Mouse (Mus musculus): Measurements from ENCODE around the gene Capza1. TPM values are rescaled to one million over a fixed set of nuclear protein-coding genes. Genes with fewer than 3 reads are reported as not detected.

Gene Capza1
- 22.6 TPM for polyA plus RNA-seq (2012; fragmentation: generic; extraction: Trizol)

DNA sequence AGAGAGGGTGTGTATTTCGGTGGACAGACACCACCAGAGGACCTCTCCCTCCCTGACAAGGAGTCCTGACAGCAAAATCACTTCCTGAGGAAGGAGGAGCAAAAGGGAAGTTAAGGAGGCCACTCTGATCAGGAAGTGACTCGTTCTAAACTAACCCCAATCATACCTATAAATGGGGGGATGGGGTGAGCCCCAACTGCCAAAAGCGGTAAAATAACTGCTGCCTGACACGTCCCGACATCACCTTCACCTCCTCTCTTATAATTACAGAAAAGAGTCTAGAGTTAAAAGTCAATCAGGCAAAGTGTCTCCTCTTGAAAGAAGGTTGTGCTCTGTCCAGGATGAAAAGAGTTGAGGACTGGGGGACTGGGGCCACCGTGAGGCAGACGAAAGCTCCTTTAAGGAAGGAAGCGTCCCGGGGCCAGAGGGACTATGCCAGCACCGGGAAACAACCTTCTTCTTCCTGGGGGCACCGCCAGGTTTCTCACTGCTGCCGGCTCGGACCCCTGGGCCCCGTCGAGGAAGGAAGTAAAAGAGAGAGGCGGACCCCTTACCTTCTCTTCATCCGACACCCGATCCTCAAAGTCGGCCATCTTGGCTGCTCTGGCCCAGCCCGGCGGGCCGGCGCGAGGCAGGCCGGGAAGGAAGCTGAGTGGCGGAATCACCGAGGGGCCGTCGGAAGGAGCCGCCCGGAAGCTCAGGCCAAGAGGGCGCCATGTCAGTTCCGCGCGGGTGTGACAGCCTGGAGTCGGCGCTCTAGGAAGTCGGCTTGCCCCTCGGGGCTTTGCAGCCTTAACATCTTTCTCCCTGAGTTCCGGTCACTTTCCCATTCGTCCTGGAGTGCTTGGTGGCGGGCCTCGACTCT, at the start of gene Capza1, which contains the start of gene St7l:
Gene Capza1, minus strand, starts transcription at position 720 of the 865 bp plus-strand sequence.
Gene St7l, plus strand, starts transcription at position 220 of the 865 bp plus-strand sequence.
- H3K27me3 ChIP-seq (ENCODE audit: control insufficient read depth, insufficient read depth, insufficient read length), result no peaks in the 10 kb centered on the region
- TF ChIP-seq TCF12 (IDR thresholded peaks at IDR 0.05; ENCODE audit: insufficient read depth, poor library complexity, severe bottlenecking) (no peak), POLR2AphosphoS2 (IDR thresholded peaks at IDR 0.05; ENCODE audit: insufficient read length, low read depth) (peak; percentile 88), POLR2A (IDR thresholded peaks at IDR 0.05; ENCODE audit: insufficient read length, low read depth) (peak; percentile 73)
- H3K36me3 ChIP-seq (ENCODE audit: control insufficient read depth, insufficient read depth), result peaks cover 3% of the 10 kb centered on the region
- peak within 1 kb of the TSS; percentile 48 for H3ac ChIP-seq (ENCODE audit: control insufficient read depth, insufficient read length)
- H3K4me2 ChIP-seq (ENCODE audit: low read depth), result peak within 1 kb of the TSS; percentile 95
- peaks cover 69% of the 10 kb centered on the region for H3K79me2 ChIP-seq (ENCODE audit: control insufficient read depth, insufficient read depth)
- peak within 1 kb of the TSS; percentile 100 for H3K4me3 ChIP-seq

DNA sequence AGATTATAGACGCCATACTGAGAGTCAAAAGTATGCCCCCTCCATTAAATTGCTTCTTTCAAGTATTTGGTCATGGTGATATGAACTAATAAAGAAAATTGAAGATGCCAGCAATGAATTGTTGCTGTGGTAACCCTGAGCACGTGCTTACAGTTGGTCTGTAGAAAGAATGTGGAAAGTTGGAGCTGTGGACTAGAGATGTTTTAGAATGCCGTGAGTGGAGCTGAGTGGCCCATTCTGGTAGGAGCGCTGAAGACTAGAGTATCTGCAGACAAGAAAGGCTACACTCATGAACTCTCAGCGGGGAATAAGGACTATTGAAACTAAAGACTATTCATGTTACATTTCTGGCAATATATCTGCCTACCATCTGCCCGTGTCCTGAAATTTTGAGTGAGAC, 44.9 kb upstream of the Capza1 start:
- Histone ChIP-seq H3K27me3 (ENCODE audit: control insufficient read depth, insufficient read depth, insufficient read length) (no peaks in the 10 kb centered on the region), H3K4me2 (ENCODE audit: low read depth) (no peak overlapping the region), H3K79me2 (ENCODE audit: control insufficient read depth, insufficient read depth) (no peaks in the 10 kb centered on the region), H3K36me3 (ENCODE audit: control insufficient read depth, insufficient read depth) (peaks cover 15% of the 10 kb centered on the region), H3ac (ENCODE audit: control insufficient read depth, insufficient read length) (no peak overlapping the region), H3K4me3 (no peak overlapping the region)
- TF ChIP-seq POLR2AphosphoS2 (IDR thresholded peaks at IDR 0.05; ENCODE audit: insufficient read length, low read depth) (no peak), TCF3 (IDR thresholded peaks at IDR 0.05; ENCODE audit: insufficient read length, low read depth) (no peak), MYOG (IDR thresholded peaks at IDR 0.05; ENCODE audit: control insufficient read depth in 1 of 3, insufficient read depth in 1 of 3, insufficient read length in 2 of 3, low read depth in 2 of 3) (no peak), TCF12 (IDR thresholded peaks at IDR 0.05; ENCODE audit: insufficient read depth, poor library complexity, severe bottlenecking) (no peak), MYOD1 (IDR thresholded peaks at IDR 0.05; ENCODE audit: control insufficient read depth in 1 of 3, insufficient read length in 2 of 3, low read depth in 2 of 3) (no peak), E2F4 (IDR thresholded peaks at IDR 0.05; ENCODE audit: insufficient read depth) (no peak), USF1 (IDR thresholded peaks at IDR 0.05; ENCODE audit: low read depth) (no peak), REST (IDR thresholded peaks at IDR 0.05; ENCODE audit: insufficient read depth, insufficient read length) (no peak), CEBPB (IDR thresholded peaks at IDR 0.05; ENCODE audit: insufficient read depth, poor library complexity, severe bottlenecking) (no peak), POLR2A (IDR thresholded peaks at IDR 0.05; ENCODE audit: insufficient read length, low read depth) (no peak), SRF (IDR thresholded peaks at IDR 0.05; ENCODE audit: control insufficient read depth, insufficient read length, low read depth) (no peak), MAX (IDR thresholded peaks at IDR 0.05; ENCODE audit: low read depth) (no peak)

DNA sequence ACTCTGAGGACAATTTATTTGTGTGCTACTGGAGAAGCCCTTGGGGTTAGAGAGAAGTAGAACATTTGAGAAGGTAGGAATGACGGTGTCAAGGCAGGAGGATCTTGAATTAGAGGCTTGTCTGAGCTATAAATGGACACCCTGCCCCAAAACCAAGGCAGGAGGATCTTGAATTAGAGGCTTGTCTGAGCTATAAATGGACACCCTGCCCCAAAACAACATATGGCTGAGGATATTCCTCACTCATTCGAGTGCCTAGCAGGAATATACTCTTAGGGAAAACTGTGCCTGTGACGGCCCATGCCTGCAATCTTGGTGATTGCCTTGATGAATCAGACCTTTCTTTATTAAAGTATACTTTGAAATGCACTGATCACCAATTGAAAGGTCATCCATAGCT, 41.7 kb upstream of the Capza1 start:
- peak overlapping the region; percentile 44 for H3K4me2 ChIP-seq (ENCODE audit: low read depth)
- TF ChIP-seq TCF3 (IDR thresholded peaks at IDR 0.05; ENCODE audit: insufficient read length, low read depth), result no peak
- no peak for TF ChIP-seq REST (IDR thresholded peaks at IDR 0.05; ENCODE audit: insufficient read depth, insufficient read length)
- TF ChIP-seq USF1 (IDR thresholded peaks at IDR 0.05; ENCODE audit: low read depth), result no peak
- H3ac ChIP-seq (ENCODE audit: control insufficient read depth, insufficient read length), result no peak overlapping the region
- H3K4me3 ChIP-seq, result no peak overlapping the region
- no peaks in the 10 kb centered on the region for H3K27me3 ChIP-seq (ENCODE audit: control insufficient read depth, insufficient read depth, insufficient read length)
- no peaks in the 10 kb centered on the region for H3K79me2 ChIP-seq (ENCODE audit: control insufficient read depth, insufficient read depth)
- peaks cover 15% of the 10 kb centered on the region for H3K36me3 ChIP-seq (ENCODE audit: control insufficient read depth, insufficient read depth)

DNA sequence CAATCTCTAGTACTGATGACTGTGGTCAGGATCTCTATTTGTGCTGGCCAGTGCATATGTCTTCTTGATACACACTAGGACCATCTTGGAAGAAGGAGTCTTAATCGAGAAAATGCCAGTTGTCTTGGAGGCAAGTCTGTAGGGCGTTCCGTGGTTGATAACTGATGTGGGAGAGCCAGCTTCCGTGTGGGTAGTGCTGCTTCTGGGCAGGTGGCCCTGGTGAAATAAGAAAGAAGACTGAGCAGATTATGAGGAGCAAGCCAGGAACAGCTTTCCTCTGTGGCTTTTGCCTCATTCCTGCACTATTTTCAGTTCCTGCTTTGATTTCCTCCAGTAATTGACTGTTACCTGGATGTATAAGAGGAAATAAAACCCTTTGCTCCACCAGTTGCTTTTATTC, 41.1 kb upstream of the Capza1 start:
- Histone ChIP-seq H3K27me3 (ENCODE audit: control insufficient read depth, insufficient read depth, insufficient read length) (no peaks in the 10 kb centered on the region), H3ac (ENCODE audit: control insufficient read depth, insufficient read length) (no peak overlapping the region), H3K36me3 (ENCODE audit: control insufficient read depth, insufficient read depth) (peaks cover 15% of the 10 kb centered on the region), H3K4me2 (ENCODE audit: low read depth) (peak overlapping the region; percentile 44), H3K4me3 (no peak overlapping the region), H3K79me2 (ENCODE audit: control insufficient read depth, insufficient read depth) (no peaks in the 10 kb centered on the region)
- TF ChIP-seq CEBPB (IDR thresholded peaks at IDR 0.05; ENCODE audit: insufficient read depth, poor library complexity, severe bottlenecking) (no peak), MAX (IDR thresholded peaks at IDR 0.05; ENCODE audit: low read depth) (no peak), MYOD1 (IDR thresholded peaks at IDR 0.05; ENCODE audit: control insufficient read depth in 1 of 3, insufficient read length in 2 of 3, low read depth in 2 of 3) (peak in 1 of 3 experiments; percentile 38), MYOG (IDR thresholded peaks at IDR 0.05; ENCODE audit: control insufficient read depth in 1 of 3, insufficient read depth in 1 of 3, insufficient read length in 2 of 3, low read depth in 2 of 3) (peak in 1 of 3 experiments; percentile 48)

DNA sequence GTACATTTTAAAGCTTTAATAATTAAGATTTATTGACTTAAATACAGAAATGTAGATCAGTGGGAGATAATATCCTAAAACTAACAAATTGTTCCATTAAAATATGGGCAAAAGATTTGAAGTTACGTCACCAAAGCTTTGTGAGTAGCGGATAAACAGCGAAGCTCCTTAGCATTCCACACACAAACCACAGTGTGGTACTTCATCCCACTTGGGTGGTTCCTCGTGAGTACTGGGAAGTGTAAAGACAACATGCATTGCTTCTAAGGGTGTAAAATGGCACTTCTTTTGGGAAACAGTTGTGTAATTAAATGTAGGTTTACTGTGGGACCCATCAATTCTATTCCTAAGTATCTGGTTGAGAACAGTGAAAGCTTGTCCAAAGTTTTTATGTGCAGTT, 36.8 kb upstream of the Capza1 start:
- Histone ChIP-seq H3K79me2 (ENCODE audit: control insufficient read depth, insufficient read depth) (no peaks in the 10 kb centered on the region), H3K4me2 (ENCODE audit: low read depth) (no peak overlapping the region), H3K36me3 (ENCODE audit: control insufficient read depth, insufficient read depth) (peaks cover 18% of the 10 kb centered on the region), H3K27me3 (ENCODE audit: control insufficient read depth, insufficient read depth, insufficient read length) (no peaks in the 10 kb centered on the region), H3K4me3 (no peak overlapping the region), H3ac (ENCODE audit: control insufficient read depth, insufficient read length) (no peak overlapping the region)
- TF ChIP-seq MYOD1 (IDR thresholded peaks at IDR 0.05; ENCODE audit: control insufficient read depth in 1 of 3, insufficient read length in 2 of 3, low read depth in 2 of 3), result no peak
- no peak for TF ChIP-seq REST (IDR thresholded peaks at IDR 0.05; ENCODE audit: insufficient read depth, insufficient read length)
- TF ChIP-seq POLR2AphosphoS2 (IDR thresholded peaks at IDR 0.05; ENCODE audit: insufficient read length, low read depth), result no peak
- no peak for TF ChIP-seq TCF3 (IDR thresholded peaks at IDR 0.05; ENCODE audit: insufficient read length, low read depth)
- no peak for TF ChIP-seq USF1 (IDR thresholded peaks at IDR 0.05; ENCODE audit: low read depth)
- TF ChIP-seq MYOG (IDR thresholded peaks at IDR 0.05; ENCODE audit: control insufficient read depth in 1 of 3, insufficient read depth in 1 of 3, insufficient read length in 2 of 3, low read depth in 2 of 3), result no peak
- TF ChIP-seq POLR2A (IDR thresholded peaks at IDR 0.05; ENCODE audit: insufficient read length, low read depth), result no peak
- TF ChIP-seq E2F4 (IDR thresholded peaks at IDR 0.05; ENCODE audit: insufficient read depth), result no peak
- no peak for TF ChIP-seq TCF12 (IDR thresholded peaks at IDR 0.05; ENCODE audit: insufficient read depth, poor library complexity, severe bottlenecking)
- no peak for TF ChIP-seq CEBPB (IDR thresholded peaks at IDR 0.05; ENCODE audit: insufficient read depth, poor library complexity, severe bottlenecking)
- TF ChIP-seq MAX (IDR thresholded peaks at IDR 0.05; ENCODE audit: low read depth), result no peak
- no peak for TF ChIP-seq SRF (IDR thresholded peaks at IDR 0.05; ENCODE audit: control insufficient read depth, insufficient read length, low read depth)

Data from myocyte (in vitro differentiated cells).